Mouse (Mus musculus): ENCODE measurements around the gene 1110032A03Rik.

- TF ChIP-seq POLR2A (IDR thresholded peaks at IDR 0.05; ENCODE audit: borderline replicate concordance, extremely low read depth, insufficient read depth, insufficient read length, poor library complexity, severe bottlenecking) (no peak), CTCF (IDR thresholded peaks at IDR 0.05; ENCODE audit: borderline replicate concordance, extremely low read depth, insufficient read depth, insufficient read length) (no peak)
Observed at GRCm38 (mm10) chr9:50819716-50820115, 44.4 kb upstream of the 1110032A03Rik start.
